Mouse (Mus musculus): ENCODE measurements at regions not wholly inside any gene's neighbourhood (a gene's known extent, or its start where the extent isn't known, plus 50 kb on each side); places are given as distances from the start of the nearest gene placed in this dataset.

- TF ChIP-seq EP300 (IDR thresholded peaks at IDR 0.05) (no peak), CTCF (IDR thresholded peaks at IDR 0.05) (peak; percentile 40)
These were observed 59.6 kb upstream of the Otos start for GRCm38 (mm10) chr1:92707917-92708897.

Measured in lung, postnatal 0 days (tissue).